Mouse (Mus musculus) urinary bladder, postnatal 25 days (tissue): ENCODE measurements around the gene Pdia2.

Source experiments
- DNase-seq: peaks from one replicate; pipeline ENCODE4 v3.0.0; 2022; ENCODE audit warnings: low spot score

Pdia2 gene

GRCm38 (mm10) chr17:26198892-26199291, at the start of gene Pdia2:
TSS of gene Pdia2 (minus strand) at chr17:26199087.
- DNase-seq: no peak

GRCm38 (mm10) chr17:26244101-26244841, 45.4 kb upstream of the Pdia2 start, which contains the start of gene Fam234a:
TSS of gene Fam234a (minus strand) at chr17:26244242.
- peak; percentile 90 for DNase-seq

- peak; percentile 60 for DNase-seq
Observed at GRCm38 (mm10) chr17:26243471-26244100, 44.7 kb upstream of the Pdia2 start.

GRCm38 (mm10) chr17:26240990-26241389, 42.1 kb upstream of the Pdia2 start:
- no peak for DNase-seq

GRCm38 (mm10) chr17:26240120-26240790, 41.4 kb upstream of the Pdia2 start:
- no peak for DNase-seq

- no peak for DNase-seq
Observed at GRCm38 (mm10) chr17:26239551-26239950, 40.7 kb upstream of the Pdia2 start.

GRCm38 (mm10) chr17:26237667-26238066, 38.8 kb upstream of the Pdia2 start:
- DNase-seq: no peak

GRCm38 (mm10) chr17:26235077-26235815, 36.4 kb upstream of the Pdia2 start:
- no peak for DNase-seq

GRCm38 (mm10) chr17:26234386-26234785, 35.5 kb upstream of the Pdia2 start:
- no peak for DNase-seq

GRCm38 (mm10) chr17:26232863-26233262, 34.0 kb upstream of the Pdia2 start:
- no peak for DNase-seq

- DNase-seq: no peak
Observed at GRCm38 (mm10) chr17:26231156-26231555, 32.3 kb upstream of the Pdia2 start.

- DNase-seq: no peak
Observed at GRCm38 (mm10) chr17:26229776-26230175, 30.9 kb upstream of the Pdia2 start.

GRCm38 (mm10) chr17:26225150-26225549, 26.3 kb upstream of the Pdia2 start:
- DNase-seq: no peak

- DNase-seq: no peak
Observed at GRCm38 (mm10) chr17:26221508-26221907, 22.6 kb upstream of the Pdia2 start.

GRCm38 (mm10) chr17:26212681-26213080, 13.8 kb upstream of the Pdia2 start:
- DNase-seq: no peak

GRCm38 (mm10) chr17:26212241-26212640, 13.4 kb upstream of the Pdia2 start:
- no peak for DNase-seq

GRCm38 (mm10) chr17:26207686-26208085, 8.8 kb upstream of the Pdia2 start, which contains the start of gene Arhgdig:
TSS of gene Arhgdig (minus strand) at chr17:26207786.
- DNase-seq: no peak

- no peak for DNase-seq
Observed at GRCm38 (mm10) chr17:26206392-26206791, 7.5 kb upstream of the Pdia2 start.

GRCm38 (mm10) chr17:26204766-26205165, 5.9 kb upstream of the Pdia2 start:
- no peak for DNase-seq

- peak; percentile 39 for DNase-seq
Observed at GRCm38 (mm10) chr17:26203321-26203811, 4.5 kb upstream of the Pdia2 start.

GRCm38 (mm10) chr17:26202737-26203136, 3.9 kb upstream of the Pdia2 start, which contains the start of gene Rgs11:
TSS of gene Rgs11 (plus strand) at chr17:26202951.
- DNase-seq: peak; percentile 54

- DNase-seq: no peak
Observed at GRCm38 (mm10) chr17:26201998-26202397, 3.1 kb upstream of the Pdia2 start.
